Mouse (Mus musculus) lung, embryonic 14.5 days (tissue): Measurements from ENCODE around the gene B4galnt4. TPM values are rescaled to one million over a fixed set of nuclear protein-coding genes. Genes with fewer than 3 reads are reported as not detected.
A peak's percentile ranks its signal among the peaks of the same experiment; 100 is the strongest.

Experiments used
- ATAC-seq: fragments of 200-750 bp; cut with Nextera tagmentation; 2 replicates; pipeline ENCODE4 v1.8.0; 2017; ENCODE audit warnings: mild to moderate bottlenecking, moderate TSS enrichment, moderate library complexity; ENCODE audit not compliant: insufficient read depth
- DNase-seq: peaks from one replicate; pipeline ENCODE4 v3.0.0-alpha.2; 2015
- H3K27ac ChIP-seq: fragments of 300-500 bp; sonication (generic); 2 replicates; pipeline ENCODE4 v1.5.1; 2014; ENCODE audit warnings: low read depth, mild to moderate bottlenecking, moderate library complexity
- H3K27me3 ChIP-seq: fragments of 300-500 bp; sonication (generic); 2 replicates; pipeline ENCODE4 v1.6.1; 2014; ENCODE audit warnings: low read length, control low read depth; ENCODE audit not compliant: insufficient read depth
- H3K36me3 ChIP-seq: fragments of 300-500 bp; sonication (generic); 2 replicates; pipeline ENCODE4 v1.6.1; 2014; ENCODE audit warnings: control low read depth; ENCODE audit not compliant: insufficient read depth
- H3K4me1 ChIP-seq: fragments of 300-500 bp; sonication (generic); 2 replicates; pipeline ENCODE4 v1.6.1; 2014; ENCODE audit warnings: antibody characterized with exemption, control low read depth; ENCODE audit not compliant: insufficient read depth
- H3K4me2 ChIP-seq: fragments of 300-500 bp; sonication (generic); 2 replicates; pipeline ENCODE4 v1.6.1; 2014; ENCODE audit warnings: mild to moderate bottlenecking
- H3K4me3 ChIP-seq: fragments of 300-500 bp; sonication (generic); 2 replicates; pipeline ENCODE4 v1.5.1; 2014; ENCODE audit warnings: low read depth, low read length
- H3K9ac ChIP-seq: fragments of 300-500 bp; sonication (generic); 2 replicates; pipeline ENCODE4 v1.6.1; 2014
- H3K9me3 ChIP-seq: fragments of 300-500 bp; sonication (generic); 2 replicates; pipeline ENCODE4 v1.6.1; 2016; ENCODE audit warnings: low read depth, low read length, control low read depth
- CTCF ChIP-seq: IDR thresholded peaks from 2 replicates; pipeline ENCODE4 v1.5.1; 2016; ENCODE audit warnings: antibody characterized with exemption, low read depth
- WGBS: fragments of 180-500 bp; shearing (Covaris S2); extraction: QIAGEN DNeasy Blood & Tissue Kit; methylation state at CpG from one replicate; pipeline ENCODE4 v1.1.7; 2014; 5-methylcytosine and 5-hydroxymethylcytosine counted together
- polyA plus RNA-seq: library from polyadenylated mRNA; unstranded; fragments of >200 nt; fragmentation: Nextera tagmentation; extraction: Ambion mirVana; gene quantifications from 2 replicates; pipeline ENCODE4 v1.2.1, GENCODE M21; 2014

B4galnt4 gene
- polyA plus RNA-seq, 1 experiment from 2014 or later: 5.6 TPM

DNA sequence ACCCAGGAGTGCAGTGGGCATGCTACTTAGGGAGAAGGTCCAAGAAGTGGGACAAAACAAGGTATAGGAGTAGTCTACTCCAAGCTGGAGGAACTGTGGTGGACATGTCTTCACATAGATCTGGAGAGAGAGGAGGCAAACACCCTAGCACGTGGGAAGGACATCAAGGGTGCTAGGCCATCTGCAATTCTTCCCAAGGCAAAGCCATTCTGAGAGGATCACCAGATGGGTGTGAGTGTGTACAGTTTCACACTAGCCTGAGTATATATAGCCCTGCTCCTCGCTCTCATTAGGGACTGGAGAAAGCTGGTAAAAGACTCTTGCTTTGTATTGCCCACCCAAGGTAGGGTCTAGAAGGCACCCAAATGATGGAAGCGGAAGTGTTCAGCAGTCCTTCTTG lies 2.4 kb downstream of the B4galnt4 start:
- Histone ChIP-seq H3K9ac (no peak overlapping the region), H3K4me2 (no peak overlapping the region), H3K36me3 (peaks cover 18% of the 10 kb centered on the region; the same call in 1 of the 2 replicates), H3K27ac (no peak overlapping the region), H3K27me3 (peaks cover 9% of the 10 kb centered on the region; the same call in 1 of the 2 replicates), H3K4me3 (no peak overlapping the region), H3K9me3 (no peaks in the 10 kb centered on the region), H3K4me1 (peaks cover 13% of the 10 kb centered on the region)
- no peak for TF ChIP-seq CTCF
- ATAC-seq (no peak), DNase-seq (no peak)
- WGBS: 87% methylated on average over 3 of the region's 3 CpGs

DNA sequence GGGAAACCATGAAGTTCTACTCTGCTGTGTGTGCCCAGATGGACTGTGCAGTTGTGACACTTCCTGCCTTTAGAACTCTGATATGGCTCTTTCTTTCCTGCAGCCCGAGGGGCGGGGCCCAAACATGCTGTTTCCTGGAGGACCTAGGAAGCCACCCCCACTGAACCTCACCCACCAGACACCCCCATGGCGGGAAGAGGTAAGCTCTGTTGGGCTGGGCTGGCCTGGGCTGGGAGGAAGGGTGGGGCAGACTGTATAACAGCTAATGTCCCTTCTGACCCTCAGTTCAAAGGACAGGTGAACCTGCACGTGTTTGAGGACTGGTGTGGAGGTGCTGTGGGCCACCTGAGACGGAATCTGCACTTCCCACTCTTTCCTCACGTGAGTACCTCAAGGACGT lies 3.3 kb downstream of the B4galnt4 start:
- DNase-seq (no peak), ATAC-seq (no peak)
- Histone ChIP-seq H3K4me1 (peaks cover 13% of the 10 kb centered on the region), H3K27ac (no peak overlapping the region), H3K9ac (no peak overlapping the region), H3K27me3 (peaks cover 9% of the 10 kb centered on the region; the same call in 1 of the 2 replicates), H3K9me3 (no peaks in the 10 kb centered on the region), H3K4me2 (no peak overlapping the region), H3K36me3 (peaks cover 18% of the 10 kb centered on the region; the same call in 1 of the 2 replicates), H3K4me3 (no peak overlapping the region)
- TF ChIP-seq CTCF: no peak
- 70% methylated on average over 7 of the region's 7 CpGs for WGBS

DNA sequence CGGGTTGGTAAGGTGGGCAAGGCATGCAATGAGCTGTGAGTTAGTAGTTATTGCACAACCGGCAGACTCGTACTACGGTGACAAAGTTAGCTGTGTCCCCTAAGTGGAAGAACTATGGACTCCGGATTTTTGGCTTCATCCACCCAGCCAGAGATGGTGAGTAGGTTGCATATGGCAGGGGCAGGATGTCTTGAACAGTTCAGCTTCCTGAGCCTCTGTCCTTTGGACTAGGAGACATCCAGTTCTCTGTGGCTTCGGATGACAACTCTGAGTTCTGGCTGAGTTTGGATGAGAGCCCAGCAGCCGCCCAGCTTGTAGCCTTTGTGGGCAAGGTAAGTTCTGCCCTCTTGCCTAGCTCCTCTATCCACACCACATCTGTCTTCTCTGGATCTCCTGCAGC lies 3.7 kb downstream of the B4galnt4 start:
- Histone ChIP-seq H3K27me3 (peaks cover 11% of the 10 kb centered on the region; the same call in 1 of the 2 replicates), H3K4me2 (no peak overlapping the region), H3K4me3 (no peak overlapping the region), H3K9ac (no peak overlapping the region), H3K27ac (no peak overlapping the region), H3K36me3 (peaks cover 18% of the 10 kb centered on the region; the same call in 1 of the 2 replicates), H3K4me1 (peaks cover 13% of the 10 kb centered on the region), H3K9me3 (no peaks in the 10 kb centered on the region)
- WGBS: 89% methylated on average over 7 of the region's 7 CpGs
- DNase-seq (no peak), ATAC-seq (no peak)
- no peak for TF ChIP-seq CTCF

DNA sequence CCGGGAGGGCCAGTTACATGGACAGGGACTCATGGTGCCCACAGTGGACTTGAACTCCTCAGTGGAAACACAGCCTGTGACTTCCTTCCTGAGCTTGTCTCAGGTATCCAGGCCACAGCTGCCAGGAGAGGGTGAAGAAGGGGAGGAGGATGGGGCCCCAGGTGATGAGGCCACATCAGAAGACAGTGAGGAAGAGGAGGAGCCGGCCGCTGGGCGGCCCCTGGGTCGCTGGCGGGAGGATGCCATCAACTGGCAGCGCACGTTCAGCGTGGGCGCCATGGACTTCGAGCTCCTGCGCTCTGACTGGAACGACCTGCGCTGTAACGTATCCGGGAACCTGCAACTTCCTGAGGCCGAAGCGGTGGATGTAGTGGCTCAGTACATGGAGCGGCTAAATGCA lies 7.4 kb downstream of the B4galnt4 start:
- DNase-seq (no peak), ATAC-seq (no peak)
- Histone ChIP-seq H3K27ac (no peak overlapping the region), H3K4me1 (no peaks in the 10 kb centered on the region), H3K4me3 (no peak overlapping the region), H3K36me3 (peaks cover 18% of the 10 kb centered on the region; the same call in 1 of the 2 replicates), H3K9me3 (no peaks in the 10 kb centered on the region), H3K27me3 (peaks cover 28% of the 10 kb centered on the region), H3K4me2 (no peak overlapping the region), H3K9ac (no peak overlapping the region)
- TF ChIP-seq CTCF: no peak
- WGBS: 67% methylated on average over 19 of the region's 19 CpGs

DNA sequence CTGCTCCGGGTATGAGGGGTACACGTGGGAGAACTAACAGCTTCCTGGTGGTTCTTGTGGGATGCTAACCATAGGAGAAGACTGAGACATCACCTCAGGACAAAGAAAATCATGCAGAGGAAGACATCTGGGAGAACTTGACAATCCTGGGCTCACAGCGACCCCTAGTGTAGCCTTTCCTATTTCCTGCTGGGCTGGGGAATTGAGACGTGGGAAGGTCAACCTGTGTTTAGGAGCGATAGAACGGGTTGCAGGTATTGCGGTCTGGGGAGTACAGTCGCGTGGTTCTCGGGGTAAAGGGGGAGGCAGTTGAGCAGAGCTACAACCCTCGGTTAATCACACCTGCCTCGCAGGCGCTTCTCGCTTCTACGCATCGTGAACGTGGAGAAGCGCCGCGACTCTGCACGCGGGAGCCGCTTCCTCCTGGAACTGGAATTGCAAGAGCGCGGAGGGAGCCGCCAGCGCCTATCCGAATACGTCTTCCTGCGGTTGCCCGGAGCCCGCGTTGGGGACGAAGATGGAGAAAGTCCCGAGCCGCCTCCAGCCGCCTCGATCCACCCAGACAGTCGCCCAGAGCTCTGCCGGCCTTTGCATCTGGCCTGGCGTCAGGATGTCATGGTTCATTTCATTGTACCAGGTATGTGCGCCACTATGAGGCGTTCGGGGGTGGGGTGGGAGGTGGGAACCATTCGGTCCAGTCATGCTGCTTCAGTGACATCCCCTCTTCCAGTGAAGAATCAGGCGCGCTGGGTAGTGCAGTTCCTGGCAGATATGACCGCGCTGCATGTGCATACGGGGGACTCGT lies 9.4 kb downstream of the B4galnt4 start:
- DNase-seq (peak; percentile 90), ATAC-seq (peak; percentile 54; the same call in 1 of the 2 replicates)
- 1% methylated on average over 51 of the region's 51 CpGs for WGBS

DNA sequence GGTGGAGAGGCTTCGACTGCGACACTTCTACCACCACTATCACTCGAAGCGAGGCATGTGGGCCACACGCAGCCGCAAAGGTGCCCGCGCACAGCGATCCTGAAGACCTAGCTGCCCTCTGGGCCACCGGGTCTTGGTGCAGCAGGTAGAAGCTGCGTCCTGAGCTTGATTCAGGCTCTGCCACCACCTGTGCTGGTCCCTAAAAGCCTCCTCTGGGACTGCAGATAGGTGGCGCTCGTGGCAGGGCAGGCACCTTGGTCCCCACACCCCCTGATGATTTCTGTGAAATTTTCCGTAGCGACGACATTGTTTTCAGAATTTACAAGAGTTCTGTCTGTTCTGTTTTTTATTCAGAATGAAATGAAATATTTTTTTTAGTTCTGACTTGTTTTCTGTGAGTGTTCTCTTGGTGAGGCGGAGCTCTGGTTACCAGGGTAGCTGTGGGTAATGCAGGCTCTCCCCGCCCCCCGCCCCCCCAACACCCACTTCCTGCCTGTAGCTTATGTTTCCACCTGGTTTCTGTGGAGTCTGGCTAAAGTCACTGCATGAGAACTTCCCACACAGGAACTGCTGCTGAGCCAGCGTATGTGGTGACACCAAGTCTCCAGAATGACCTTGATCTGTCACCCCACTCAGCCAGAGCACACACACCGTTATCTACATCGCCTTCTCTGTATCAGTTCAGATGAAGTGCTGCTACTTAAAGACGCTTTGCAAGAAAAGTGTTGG lies 11.3 kb downstream of the B4galnt4 start:
- no peak overlapping the region for H3K4me2 ChIP-seq
- peaks cover 4% of the 10 kb centered on the region; the same call in 1 of the 2 replicates for H3K36me3 ChIP-seq
- H3K27ac ChIP-seq: no peak overlapping the region
- TF ChIP-seq CTCF: peak; percentile 69
- no peak overlapping the region for H3K4me3 ChIP-seq
- H3K9ac ChIP-seq: no peak overlapping the region
- ATAC-seq (no peak), DNase-seq (peak; percentile 44)
- H3K4me1 ChIP-seq: no peaks in the 10 kb centered on the region
- 21% methylated on average over 23 of the region's 23 CpGs for WGBS
- H3K27me3 ChIP-seq: peaks cover 28% of the 10 kb centered on the region
- H3K9me3 ChIP-seq: no peaks in the 10 kb centered on the region

More for the DNA sequence above, 9.4 kb downstream of the B4galnt4 start:
- peak overlapping the region; percentile 47 for H3K9ac ChIP-seq
- H3K27me3 ChIP-seq: peaks cover 28% of the 10 kb centered on the region
- no peaks in the 10 kb centered on the region for H3K4me1 ChIP-seq
- peak overlapping the region; percentile 76 for H3K4me2 ChIP-seq
- TF ChIP-seq CTCF: peak; percentile 85
- H3K9me3 ChIP-seq: no peaks in the 10 kb centered on the region
- peak overlapping the region; percentile 34 for H3K4me3 ChIP-seq
- H3K27ac ChIP-seq: no peak overlapping the region
- peaks cover 7% of the 10 kb centered on the region; the same call in 1 of the 2 replicates for H3K36me3 ChIP-seq

DNA sequence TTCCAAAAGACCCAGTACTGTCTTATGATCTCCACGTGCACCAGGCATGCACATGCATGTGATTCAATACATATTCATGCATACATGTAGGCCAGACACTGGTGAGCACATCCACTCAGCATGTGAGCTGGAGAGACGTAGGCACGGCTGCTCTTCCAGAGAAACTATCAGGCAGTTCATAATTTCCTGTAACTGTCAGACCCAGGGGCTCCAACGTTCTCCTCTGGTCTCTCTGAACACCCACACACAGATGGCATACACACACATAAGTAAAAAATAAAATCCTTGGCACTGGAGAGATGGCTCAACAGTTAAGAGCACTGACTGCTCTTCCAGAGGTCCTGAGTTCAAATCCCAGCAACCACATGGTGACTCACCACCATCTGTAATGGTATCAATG lies 12.9 kb downstream of the B4galnt4 start:
- no peak overlapping the region for H3K4me3 ChIP-seq
- H3K36me3 ChIP-seq: no peaks in the 10 kb centered on the region
- WGBS: 67% methylated on average over 4 of the region's 4 CpGs
- DNase-seq: no peak
- H3K27me3 ChIP-seq: peaks cover 28% of the 10 kb centered on the region
- H3K9ac ChIP-seq: no peak overlapping the region
- no peaks in the 10 kb centered on the region for H3K4me1 ChIP-seq
- no peak overlapping the region for H3K4me2 ChIP-seq
- H3K9me3 ChIP-seq: no peaks in the 10 kb centered on the region
- no peak for ATAC-seq
- H3K27ac ChIP-seq: no peak overlapping the region
- TF ChIP-seq CTCF: no peak
